Mouse (Mus musculus): ENCODE measurements around the gene Rtbdn.

- TF ChIP-seq ZNF384 (IDR thresholded peaks at IDR 0.05; ENCODE audit: low read depth, low read length) (no peak), CHD2 (IDR thresholded peaks at IDR 0.05; ENCODE audit: low read depth, low read length) (no peak), ZC3H11A (IDR thresholded peaks at IDR 0.05; ENCODE audit: borderline replicate concordance, low read depth, low read length) (no peak), HCFC1 (IDR thresholded peaks at IDR 0.05; ENCODE audit: borderline replicate concordance, insufficient read depth, low read length) (no peak)
Measured at GRCm38 (mm10) chr8:84928456-84929306, 18.1 kb upstream of the Rtbdn start.

Measured in ES-E14 (cell line).